Mouse (Mus musculus) CH12.LX (cell line): Measurements from ENCODE around the gene Tex14. TPM values are rescaled to one million over a fixed set of nuclear protein-coding genes. Genes with fewer than 3 reads are reported as not detected.

Source experiments
- DNase-seq: peaks from one replicate; pipeline ENCODE4 v3.0.0-alpha.2; 2013; ENCODE audit errors: extremely low read depth
- H3K27ac ChIP-seq: 2 replicates; pipeline ENCODE4 v1.5.1; 2012; ENCODE audit warnings: low read depth, mild to moderate bottlenecking, control low read depth, moderate library complexity; ENCODE audit not compliant: insufficient read depth
- H3K27me3 ChIP-seq: replicated peaks from 2 replicates; pipeline ENCODE3; 2012; ENCODE audit warnings: inconsistent platforms
- H3K36me3 ChIP-seq, 2 experiments: replicated peaks in 1 of 2; 2 replicates each; pipeline versions ENCODE3 to v1.6.1; 2012; ENCODE audit warnings: inconsistent platforms in 1 of 2, low read length in 1 of 2, mild to moderate bottlenecking in 1 of 2, mixed read lengths in 1 of 2, moderate library complexity in 1 of 2; ENCODE audit not compliant: control insufficient read depth in 1 of 2, insufficient read depth in 1 of 2
- H3K4me1 ChIP-seq, 2 experiments: 2 replicates each; pipeline ENCODE4 v1.6.1; 2012; ENCODE audit warnings: inconsistent platforms in 1 of 2, moderate library complexity in 1 of 2; ENCODE audit not compliant: insufficient read depth in 2 of 2, control insufficient read depth in 1 of 2
- H3K4me2 ChIP-seq: 2 replicates; pipeline ENCODE4 v1.6.1; 2012; ENCODE audit warnings: low read depth, mild to moderate bottlenecking, control low read depth; ENCODE audit not compliant: poor library complexity, insufficient read depth, severe bottlenecking
- H3K4me3 ChIP-seq, 3 experiments: fragments of 150-350 bp in 1 of 3; sonication (generic) in 1 of 3; replicated peaks in 1 of 3; 2 replicates each; pipeline versions ENCODE3 to v1.5.1; 2011 to 2012; ENCODE audit warnings: low read depth in 2 of 3, low read length in 2 of 3, mild to moderate bottlenecking in 2 of 3, moderate library complexity in 2 of 3, control low read depth in 1 of 3, improper control_type of control experiment in 1 of 3, inconsistent platforms in 1 of 3, mixed read lengths in 1 of 3; ENCODE audit not compliant: poor library complexity in 1 of 3
- H3K79me2 ChIP-seq: replicated peaks from 2 replicates; pipeline ENCODE4 v1.6.1; 2012; ENCODE audit warnings: mild to moderate bottlenecking, moderate library complexity; ENCODE audit not compliant: control insufficient read depth, poor library complexity, insufficient read depth, severe bottlenecking; ENCODE audit errors: extremely low read depth
- H3K9ac ChIP-seq: 2 replicates; pipeline ENCODE4 v1.6.1; 2012; ENCODE audit warnings: low read depth, mild to moderate bottlenecking, control low read depth, moderate library complexity; ENCODE audit not compliant: insufficient read depth
- H3K9me3 ChIP-seq: replicated peaks from 2 replicates; pipeline ENCODE3; 2012; ENCODE audit warnings: low read length, inconsistent platforms, mixed read lengths
- BHLHE40 ChIP-seq: IDR thresholded peaks from 2 replicates; pipeline ENCODE4 v1.6.1; 2011; ENCODE audit warnings: mild to moderate bottlenecking, low read depth, low read length, improper control_type of control experiment
- CHD2 ChIP-seq: IDR thresholded peaks from 2 replicates; pipeline ENCODE4 v1.6.1; 2011; ENCODE audit warnings: low read length, improper control_type of control experiment
- CTCF ChIP-seq, 2 experiments: IDR thresholded peaks in 1 of 2; conservative IDR thresholded peaks in 1 of 2; 2 replicates each; pipeline ENCODE4 v1.5.1; 2011 to 2012; ENCODE audit warnings: low read depth in 2 of 2, low read length in 2 of 2, improper control_type of control experiment in 1 of 2, inconsistent platforms in 1 of 2, mild to moderate bottlenecking in 1 of 2, moderate library complexity in 1 of 2
- HCFC1 ChIP-seq: IDR thresholded peaks from 2 replicates; pipeline ENCODE4 v1.6.1; 2012; ENCODE audit warnings: low read depth, mild to moderate bottlenecking, inconsistent platforms, low read length, improper control_type of control experiment
- IRF4 ChIP-seq: IDR thresholded peaks from 2 replicates; pipeline ENCODE4 v1.6.1; 2014; ENCODE audit warnings: low read depth, mild to moderate bottlenecking, inconsistent platforms, low read length, improper control_type of control experiment
- JUN ChIP-seq: IDR thresholded peaks from 2 replicates; pipeline ENCODE4 v1.6.1; 2011; ENCODE audit warnings: low read depth, mild to moderate bottlenecking, low read length, improper control_type of control experiment, moderate library complexity; ENCODE audit not compliant: insufficient read depth
- MEF2A ChIP-seq: IDR thresholded peaks from 2 replicates; pipeline ENCODE4 v1.6.1; 2014; ENCODE audit warnings: low read depth, mild to moderate bottlenecking, inconsistent platforms, low read length, improper control_type of control experiment, borderline replicate concordance
- MYC ChIP-seq: IDR thresholded peaks from 2 replicates; pipeline ENCODE4 v1.6.1; 2011; ENCODE audit warnings: low read depth, mild to moderate bottlenecking, improper control_type of control experiment, low read length
- NELFE ChIP-seq: IDR thresholded peaks from 2 replicates; pipeline ENCODE4 v1.6.1; 2011; ENCODE audit warnings: low read depth, low read length, improper control_type of control experiment
- NRF1 ChIP-seq: IDR thresholded peaks from 2 replicates; pipeline ENCODE4 v1.6.1; 2014; ENCODE audit warnings: low read depth, mild to moderate bottlenecking, inconsistent platforms, low read length, improper control_type of control experiment, moderate library complexity
- PAX5 ChIP-seq: IDR thresholded peaks from 2 replicates; pipeline ENCODE4 v1.6.1; 2012; ENCODE audit warnings: low read length, inconsistent platforms, mixed read lengths
- RAD21 ChIP-seq: IDR thresholded peaks from 2 replicates; pipeline ENCODE4 v1.6.1; 2011; ENCODE audit warnings: low read depth, mild to moderate bottlenecking, low read length, improper control_type of control experiment, moderate library complexity
- SIN3A ChIP-seq: IDR thresholded peaks from 2 replicates; pipeline ENCODE4 v1.6.1; 2012; ENCODE audit warnings: low read length, improper control_type of control experiment, inconsistent platforms
- TCF12 ChIP-seq: IDR thresholded peaks from 2 replicates; pipeline ENCODE4 v1.6.1; 2014; ENCODE audit warnings: low read depth, mild to moderate bottlenecking, inconsistent platforms, low read length, improper control_type of control experiment
- UBTF ChIP-seq: IDR thresholded peaks from 2 replicates; pipeline ENCODE4 v1.6.1; 2012; ENCODE audit warnings: low read depth, mild to moderate bottlenecking, inconsistent platforms, low read length, improper control_type of control experiment, moderate library complexity
- USF1 ChIP-seq: IDR thresholded peaks from 2 replicates; pipeline ENCODE4 v1.6.1; 2014; ENCODE audit warnings: low read depth, mild to moderate bottlenecking, inconsistent platforms, low read length, improper control_type of control experiment
- ZC3H11A ChIP-seq: IDR thresholded peaks from 2 replicates; pipeline ENCODE4 v1.6.1; 2012; ENCODE audit warnings: low read depth, mild to moderate bottlenecking, inconsistent platforms, low read length, improper control_type of control experiment
- ZMIZ1 ChIP-seq: IDR thresholded peaks from 2 replicates; pipeline ENCODE4 v1.6.1; 2012; ENCODE audit warnings: low read depth, mild to moderate bottlenecking, inconsistent platforms, low read length, improper control_type of control experiment
- ZNF384 ChIP-seq: IDR thresholded peaks from 2 replicates; pipeline ENCODE4 v1.6.1; 2012; ENCODE audit warnings: low read depth, low read length, improper control_type of control experiment, inconsistent platforms
- dilution Hi-C: fragments of 300-500 bp; cut with MboI; formaldehyde crosslinking; loops from 2 replicates; pipeline ENCODE4 v1.14.3; 2020; ENCODE audit warnings: low sequenced_read_pairs; ENCODE audit not compliant: extremely low pct_unique_long_range_greater_than_20kb, extremely low pct_ligation_motif_present
- in situ Hi-C: fragments of 300-500 bp; cut with MboI; formaldehyde crosslinking; loops from 3 replicates; pipeline ENCODE4 v1.14.3; 2019; ENCODE audit warnings: low sequenced_read_pairs, low pct_ligation_motif_present, low pct_unique_long_range_greater_than_20kb, mixed read lengths
- polyA plus RNA-seq: library from polyadenylated mRNA; unstranded; fragments of >175 nt; gene quantifications from 2 replicates; pipeline ENCODE4 v1.2.1, GENCODE M21; 2012; ENCODE audit warnings: low read depth; ENCODE audit not compliant: insufficient read length
- total RNA-seq, 2 experiments: library from RNA; depleted of rRNA; stranded (reverse); fragments of 300-350 nt in 1 of 2; fragments of >200 nt in 1 of 2; gene quantifications; 2 replicates each; pipeline ENCODE4 v1.2.3; 2012 to 2014

Tex14 gene
- total and polyA plus RNA-seq, 3 experiments = 1.3 to 2.1 (median 1.4) TPM

DNA sequence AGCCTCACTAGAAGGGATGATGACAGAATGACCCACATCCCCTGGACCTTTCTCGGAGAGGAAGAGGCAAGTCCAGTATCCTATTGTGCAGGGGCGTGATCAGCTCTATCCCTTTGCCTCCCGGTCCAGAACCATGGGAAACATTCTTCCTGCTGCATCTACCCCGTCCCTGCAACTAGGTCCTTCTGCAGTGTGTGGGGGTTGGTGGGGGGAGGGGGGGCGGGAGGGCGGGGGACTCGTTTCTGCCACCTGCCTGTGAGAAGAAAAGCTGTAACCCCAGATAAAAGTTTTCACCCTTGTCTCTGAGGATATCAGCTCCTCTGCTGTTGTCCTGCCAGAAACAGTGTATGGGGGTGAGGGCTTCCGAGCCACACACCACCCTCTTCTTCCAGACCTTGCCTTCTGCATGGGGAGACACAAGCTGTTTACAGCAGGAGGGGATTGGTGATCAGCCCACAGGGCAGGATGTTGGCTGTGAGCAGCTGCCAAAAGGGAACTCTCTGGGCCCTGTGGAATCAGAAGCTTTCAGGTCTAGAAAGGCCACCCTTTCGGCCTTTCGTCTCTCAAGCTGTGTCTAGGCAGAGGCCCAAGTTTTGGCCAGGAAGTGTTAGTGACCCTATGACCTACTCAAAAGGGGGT is 174.2 kb downstream of the Tex14 start:
- Histone ChIP-seq H3K4me2 (peak overlapping the region; percentile 65), H3K36me3 (no peaks in the 10 kb centered on the region), H3K79me2 (no peaks in the 10 kb centered on the region), H3K9me3 (no peaks in the 10 kb centered on the region), H3K4me3 (peak overlapping the region in 1 of 3 experiments; percentile 41), H3K27ac (no peak overlapping the region), H3K4me1 (peaks cover 23 to 39% of the 10 kb centered on the region in 2 experiments), H3K27me3 (peaks cover 54% of the 10 kb centered on the region), H3K9ac (no peak overlapping the region)
- no peak for DNase-seq
- dilution Hi-C loops = no loop called here
- in situ Hi-C loops = no loop called here
- no peak for TF ChIP-seq SIN3A

DNA sequence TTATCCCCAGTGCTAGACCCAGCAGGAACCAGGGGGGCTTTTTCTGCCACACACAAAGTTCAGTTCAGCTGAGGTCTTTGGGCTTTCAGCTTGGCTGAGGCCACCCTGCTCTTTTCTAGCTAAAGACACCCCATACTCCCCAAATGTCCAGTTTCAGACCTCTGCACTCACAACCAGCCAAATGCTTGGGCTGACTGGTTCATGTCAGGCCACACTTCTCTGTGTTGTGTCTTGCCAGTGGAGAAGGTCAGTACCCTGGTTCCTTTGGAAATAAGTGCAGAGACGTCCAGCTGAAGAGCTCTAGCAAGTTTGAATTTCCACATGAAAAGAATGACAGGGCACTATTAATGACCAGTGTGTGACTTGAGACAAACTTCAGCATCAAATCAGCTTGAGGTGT is 174.8 kb downstream of the Tex14 start:
- Histone ChIP-seq H3K9me3 (no peaks in the 10 kb centered on the region), H3K79me2 (no peaks in the 10 kb centered on the region), H3K27me3 (peaks cover 54% of the 10 kb centered on the region), H3K4me2 (no peak overlapping the region), H3K36me3 (no peaks in the 10 kb centered on the region), H3K9ac (no peak overlapping the region), H3K4me1 (peaks cover 17 to 32% of the 10 kb centered on the region in 2 experiments), H3K27ac (no peak overlapping the region)
- DNase-seq = no peak
- in situ Hi-C loops (no loop called here), dilution Hi-C loops (no loop called here)
- TF ChIP-seq JUN = no peak
- no peak for TF ChIP-seq TCF12
- TF ChIP-seq PAX5 = no peak
- no peak for TF ChIP-seq CTCF (conservative IDR thresholded peaks at IDR 0.05 in 1 of 2, IDR thresholded peaks at IDR 0.05 in 1 of 2; ENCODE audit: low read depth in 2 of 2, low read length in 2 of 2)
- TF ChIP-seq NRF1 = no peak
- no peak for TF ChIP-seq BHLHE40
- TF ChIP-seq RAD21 = no peak
- no peak for TF ChIP-seq ZC3H11A
- no peak for TF ChIP-seq NELFE
- TF ChIP-seq UBTF = no peak
- TF ChIP-seq CHD2 = no peak
- no peak for TF ChIP-seq ZMIZ1
- TF ChIP-seq USF1 = no peak
- TF ChIP-seq IRF4 = no peak
- TF ChIP-seq ZNF384 = no peak
- no peak for TF ChIP-seq HCFC1
- TF ChIP-seq MEF2A = no peak
- TF ChIP-seq MYC = no peak
- TF ChIP-seq, all 38 proteins: peak for 0
- H3K4me3 ChIP-seq = no peak overlapping the region
